Mouse (Mus musculus): ENCODE data around the gene Tnfrsf9.
"Not testable (repeated sequence)": the region's sequence is repeated elsewhere in the genome, so short reads cannot be mapped to it uniquely, and the experiment has no call there.

The Tnfrsf9 gene

GRCm38 (mm10) chr4:150914290-150914733, at the start of gene Tnfrsf9, which contains the start of gene Park7:
Gene Tnfrsf9, plus strand, starts transcription at chr4:150914562.
Gene Park7, minus strand, starts transcription at chr4:150914437.
- peak; percentile 97 for DNase-seq

DNA sequence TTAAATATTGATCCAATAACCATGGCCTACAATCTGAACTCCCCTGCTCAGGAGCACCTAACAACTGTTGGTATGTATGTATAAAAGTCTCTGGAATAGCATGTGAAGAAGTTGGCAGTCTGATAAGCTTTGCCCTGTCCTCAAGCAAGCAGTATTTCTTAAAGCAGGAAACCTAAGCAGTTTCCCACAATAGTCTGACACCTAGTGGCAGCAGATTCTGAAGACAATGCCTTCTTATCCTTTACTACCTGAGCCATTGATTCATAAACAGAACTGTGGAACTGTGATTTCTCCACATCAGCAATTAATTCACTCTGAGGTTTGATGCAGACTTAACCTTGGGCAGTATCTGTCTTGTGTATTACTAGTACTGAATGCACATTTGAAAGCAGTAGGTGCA, 49.0 kb upstream of the Tnfrsf9 start:
- no peak for DNase-seq

DNA sequence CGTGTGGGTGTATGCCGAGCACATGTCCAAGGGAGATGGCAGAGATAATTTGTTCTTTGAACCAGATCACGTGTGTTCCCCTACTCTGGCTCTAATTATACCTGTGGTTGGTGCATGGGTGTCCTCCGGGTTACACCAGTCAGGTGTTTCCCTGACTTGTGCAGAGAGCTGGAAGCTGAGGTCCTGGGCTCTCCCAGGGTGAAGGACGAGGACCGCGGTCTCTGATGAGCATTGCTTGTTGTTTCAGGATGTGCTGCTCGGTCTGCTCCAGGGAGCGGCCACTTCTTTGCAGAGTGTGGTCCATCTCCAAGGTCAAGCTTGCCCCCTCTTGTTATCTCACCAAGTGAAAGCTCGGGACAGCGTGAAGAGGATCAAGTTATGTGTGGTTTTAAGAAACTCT, 48.3 kb upstream of the Tnfrsf9 start:
- no peak for DNase-seq

DNA sequence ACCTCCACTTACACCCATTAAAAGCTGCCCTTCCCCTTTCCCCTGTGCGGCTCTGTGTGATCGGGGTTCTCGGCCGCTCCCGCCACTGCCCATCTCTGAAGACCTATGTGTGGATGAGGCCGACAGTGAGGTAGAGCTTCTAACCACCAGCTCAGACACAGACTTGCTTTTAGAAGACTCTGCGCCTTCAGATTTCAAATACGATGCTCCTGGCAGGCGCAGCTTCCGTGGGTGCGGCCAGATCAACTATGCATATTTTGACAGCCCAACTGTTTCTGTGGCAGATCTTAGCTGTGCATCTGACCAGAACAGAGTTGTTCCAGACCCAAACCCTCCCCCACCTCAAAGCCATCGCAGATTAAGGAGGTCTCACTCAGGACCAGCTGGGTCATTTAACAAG, 47.9 kb upstream of the Tnfrsf9 start:
- no peak for DNase-seq

GRCm38 (mm10) chr4:150868161-150868560, 46.2 kb upstream of the Tnfrsf9 start:
- no peak for DNase-seq

- DNase-seq = no peak
Observed at GRCm38 (mm10) chr4:150868859-150869258, 45.5 kb upstream of the Tnfrsf9 start.

DNA sequence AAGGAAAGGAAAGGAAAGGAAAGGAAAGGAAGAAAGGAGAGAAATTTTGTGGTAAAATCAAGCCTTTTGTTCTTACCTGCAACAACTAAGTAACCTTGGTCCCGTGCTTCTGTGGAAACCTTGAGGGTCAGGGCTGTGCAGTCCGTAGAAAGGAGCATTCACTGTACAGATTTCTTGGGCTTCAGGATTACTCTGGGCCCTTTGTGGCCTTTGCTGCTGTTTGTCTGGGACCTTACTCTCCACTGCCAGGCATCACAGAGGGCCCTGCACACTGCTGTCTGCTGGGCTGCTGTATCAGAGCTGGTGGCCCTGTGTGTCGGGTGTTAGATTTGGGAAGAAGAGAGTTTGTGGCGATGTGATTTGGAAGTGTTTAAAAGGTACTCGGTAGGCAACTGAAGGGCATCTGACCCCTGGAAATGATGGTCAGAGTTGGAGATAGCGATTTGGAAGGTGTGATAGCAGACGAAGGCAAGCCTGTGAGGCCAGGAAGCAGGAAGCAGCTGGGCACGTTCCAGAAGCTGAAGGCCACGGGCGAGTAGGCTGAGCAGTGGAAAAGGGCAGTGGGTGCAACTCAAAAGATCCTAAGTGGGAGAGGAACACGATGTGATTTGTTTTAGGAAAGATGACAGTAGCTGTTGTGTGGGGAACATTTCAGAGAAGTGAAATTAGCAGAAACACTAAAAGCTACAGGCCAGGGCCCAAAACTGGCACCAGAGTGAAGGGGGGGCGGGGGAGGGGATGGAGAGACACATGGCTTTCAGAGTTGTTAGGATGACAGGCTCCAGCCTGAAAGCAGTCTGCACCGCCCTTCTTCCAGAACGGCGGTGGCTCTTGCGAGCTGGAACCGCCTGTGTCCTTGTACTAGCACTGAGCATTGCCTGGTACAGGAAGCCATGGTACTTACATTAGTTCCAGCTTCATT, 44.8 kb upstream of the Tnfrsf9 start:
- no peak for DNase-seq

DNA sequence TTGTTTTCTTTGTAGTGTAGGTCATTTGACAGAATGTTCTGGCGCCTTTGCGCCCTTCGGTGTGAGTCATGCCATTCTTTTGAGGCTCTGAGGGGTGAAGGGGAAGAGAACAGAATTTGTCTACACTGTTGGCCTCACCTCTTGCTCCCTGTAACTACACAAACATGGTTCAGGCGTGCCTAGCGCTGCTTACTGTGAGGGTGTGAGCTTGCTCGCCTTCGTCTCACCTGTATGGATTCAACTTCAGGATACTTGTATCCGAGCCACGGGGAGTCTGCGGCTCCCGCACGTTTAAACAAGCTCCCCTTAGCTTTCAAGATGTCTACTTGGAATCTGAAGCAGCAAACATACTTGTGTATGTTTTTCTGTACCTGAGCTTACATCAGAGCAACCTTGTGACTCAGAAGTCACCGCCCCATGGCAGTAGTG, 43.4 kb upstream of the Tnfrsf9 start:
- no peak for DNase-seq

DNA sequence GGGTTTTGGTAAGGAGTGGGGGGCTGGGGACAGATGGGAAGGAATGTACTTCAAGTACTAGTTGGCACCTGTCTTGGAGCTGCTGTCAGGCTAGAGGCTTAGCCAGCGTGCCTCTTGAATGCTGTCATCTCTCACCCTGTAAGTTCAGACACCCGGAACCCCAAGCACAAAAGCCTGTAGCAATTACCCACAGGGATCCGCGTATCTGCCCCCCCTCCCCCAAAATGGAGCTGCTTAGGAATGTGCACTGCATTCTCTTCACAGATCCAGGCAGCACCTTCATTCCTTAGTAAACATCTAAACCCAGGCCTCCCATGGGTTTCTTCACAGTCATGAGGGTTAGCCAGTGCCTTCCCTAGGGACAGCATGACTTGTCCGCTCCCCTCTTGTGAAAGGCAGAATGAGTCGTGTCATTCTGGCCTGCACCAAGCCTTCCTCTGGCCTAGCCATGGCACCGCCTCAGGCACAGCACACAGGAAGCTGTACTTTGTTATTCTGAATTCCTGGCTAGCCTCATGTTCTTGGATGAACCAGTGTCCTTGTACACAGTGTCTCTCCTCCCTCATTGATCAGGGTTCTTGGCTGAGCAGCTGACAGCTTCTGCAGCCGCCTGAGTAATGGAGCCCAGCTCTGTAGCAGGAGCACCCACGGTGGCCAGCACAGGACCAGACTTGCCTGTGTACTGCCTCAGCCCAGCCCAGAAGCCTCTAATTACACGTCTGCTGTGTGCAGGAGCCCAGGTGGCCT, 42.8 kb upstream of the Tnfrsf9 start:
- peak; percentile 46 for DNase-seq

- DNase-seq = peak; percentile 66
Observed at GRCm38 (mm10) chr4:150872139-150872651, 42.2 kb upstream of the Tnfrsf9 start.

- no peak for DNase-seq
Observed at GRCm38 (mm10) chr4:150872681-150873080, 41.7 kb upstream of the Tnfrsf9 start.

DNA sequence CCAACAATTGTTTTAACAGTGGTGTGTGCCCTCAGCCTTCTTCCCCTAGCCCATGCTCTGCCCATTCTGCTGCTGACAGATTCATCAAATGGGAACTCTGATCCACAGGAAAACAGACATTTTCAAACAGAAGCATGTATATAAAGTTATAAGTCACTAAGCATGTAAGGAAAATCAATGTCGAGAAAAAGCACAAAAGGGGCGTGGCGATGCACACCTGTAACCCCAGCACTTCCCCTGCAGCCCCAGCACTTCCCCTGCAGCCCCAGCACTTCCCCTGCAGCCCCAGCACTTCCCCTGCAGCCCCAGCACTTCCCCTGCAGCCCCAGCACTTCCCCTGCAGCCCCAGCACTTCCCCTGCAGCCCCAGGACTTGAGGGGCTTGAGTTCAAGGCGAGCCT, 39.9 kb upstream of the Tnfrsf9 start:
- DNase-seq = not testable (repeated sequence)

GRCm38 (mm10) chr4:150875393-150875792, 39.0 kb upstream of the Tnfrsf9 start:
- no peak for DNase-seq

- no peak for DNase-seq
Observed at GRCm38 (mm10) chr4:150879631-150880030, 34.7 kb upstream of the Tnfrsf9 start.

DNA sequence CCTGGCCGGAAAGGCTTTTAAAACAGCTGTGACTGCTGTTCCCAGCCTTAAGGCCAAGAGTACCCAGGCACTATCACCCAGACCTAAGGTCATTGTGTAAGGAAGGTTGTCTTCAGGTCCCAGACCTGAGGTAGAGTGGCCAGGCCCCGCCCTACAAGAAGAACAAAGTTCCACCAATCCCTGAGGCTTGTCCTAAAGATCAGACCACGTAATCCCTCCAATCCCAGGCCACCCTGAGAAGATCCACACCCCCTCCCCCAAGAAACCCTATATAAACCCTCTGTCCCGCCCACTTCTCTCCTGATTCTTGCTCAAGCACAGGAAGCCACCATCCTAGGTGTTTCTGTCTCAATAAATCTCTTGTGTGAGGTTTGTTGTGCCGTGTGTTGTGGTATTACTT, 34.0 kb upstream of the Tnfrsf9 start:
- no peak for DNase-seq

- DNase-seq = no peak
Observed at GRCm38 (mm10) chr4:150882632-150883031, 31.7 kb upstream of the Tnfrsf9 start.

GRCm38 (mm10) chr4:150887903-150888302, 26.5 kb upstream of the Tnfrsf9 start:
- DNase-seq = no peak

- no peak for DNase-seq
Observed at GRCm38 (mm10) chr4:150888492-150888891, 25.9 kb upstream of the Tnfrsf9 start.

DNA sequence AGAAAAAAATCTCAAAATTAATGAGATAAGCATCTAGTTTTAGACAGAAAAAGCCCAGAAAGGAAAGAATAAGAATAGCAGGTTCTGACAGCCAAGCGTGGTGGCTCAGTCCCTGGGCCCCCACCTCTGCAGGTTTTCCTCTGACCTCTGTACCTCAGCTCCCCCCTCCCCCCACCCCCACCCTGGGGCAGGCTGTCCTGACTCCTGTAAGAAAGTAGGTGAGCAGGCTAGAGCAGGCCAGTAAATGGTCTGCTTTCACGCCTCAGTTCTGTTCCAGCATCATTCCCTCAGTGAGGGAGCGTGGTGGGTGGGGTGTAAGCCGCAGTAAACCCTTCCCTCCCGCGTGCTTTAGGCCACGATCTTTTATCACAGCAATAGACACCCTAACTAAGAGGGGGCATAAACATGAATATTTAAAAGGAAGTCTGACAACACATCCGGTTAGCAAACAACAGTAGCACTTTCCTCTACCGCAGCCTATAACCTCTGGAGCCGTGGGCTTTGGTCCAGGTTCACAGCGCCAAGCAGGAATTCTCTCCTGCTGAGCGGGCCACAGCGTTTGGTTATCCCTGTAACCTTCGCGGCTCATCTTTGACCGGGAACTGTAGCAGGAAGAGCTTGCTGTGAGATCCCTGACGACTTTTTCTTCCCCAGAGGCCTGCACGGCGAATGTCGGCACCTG, 24.9 kb upstream of the Tnfrsf9 start:
- no peak for DNase-seq

DNA sequence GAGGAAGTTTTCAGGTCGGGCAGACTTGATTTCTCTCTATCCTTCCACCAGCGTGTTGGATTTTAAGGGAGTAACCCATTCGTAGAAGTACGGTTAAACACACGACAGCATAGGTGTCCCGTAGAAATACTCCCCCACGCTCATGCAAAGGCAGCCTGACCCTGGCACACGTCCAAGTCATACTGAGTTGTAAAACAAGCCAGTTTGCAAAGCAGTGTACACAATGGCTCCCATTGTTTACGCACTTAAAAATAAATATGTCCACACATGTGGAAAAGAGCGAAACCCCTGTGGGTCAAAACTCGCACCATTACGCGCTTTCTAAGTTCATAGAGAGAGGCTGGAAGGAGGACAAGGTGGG, 24.4 kb upstream of the Tnfrsf9 start:
- DNase-seq = no peak

- no peak for DNase-seq
Observed at GRCm38 (mm10) chr4:150891308-150891707, 23.1 kb upstream of the Tnfrsf9 start.

DNA sequence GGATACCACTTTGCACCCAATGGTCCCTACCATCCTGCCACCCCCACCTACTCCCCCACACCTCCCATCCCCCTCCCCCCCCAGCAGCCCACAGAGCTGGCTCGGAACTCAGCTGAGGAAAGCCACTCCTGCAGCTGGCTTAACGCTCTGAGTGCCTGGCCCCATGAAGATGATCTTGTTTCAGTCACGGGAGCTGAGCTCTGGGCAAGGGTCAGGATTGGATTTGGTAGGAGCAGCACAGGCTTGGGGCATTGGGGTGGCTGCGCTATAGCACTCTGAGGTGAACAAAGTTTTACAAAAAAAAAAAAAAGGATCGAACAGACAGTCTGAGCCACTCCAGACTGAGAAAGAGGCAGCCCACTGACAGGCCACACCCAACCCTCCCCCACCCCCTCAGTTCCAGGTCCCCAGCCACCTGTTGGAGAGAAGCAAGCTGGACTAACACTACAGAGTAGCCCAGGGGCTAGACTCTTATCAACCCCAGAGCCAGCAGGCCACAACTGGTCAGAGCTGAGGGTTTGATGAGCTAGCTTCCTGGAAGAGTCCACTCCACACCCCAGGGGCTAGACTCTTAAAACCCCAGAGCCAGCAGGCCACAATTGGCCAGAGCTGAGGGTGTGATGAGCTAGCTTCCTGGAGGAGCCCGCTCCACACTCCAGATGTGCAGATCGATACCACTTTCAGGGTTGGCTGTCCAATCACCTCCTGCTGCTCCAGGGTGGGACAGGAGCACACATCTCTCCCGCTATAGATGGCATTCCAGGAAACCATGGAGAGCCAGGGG, 19.5 kb upstream of the Tnfrsf9 start:
- no peak for DNase-seq

Data from right cerebral cortex, adult 18-20 months (tissue).